Mouse (Mus musculus) cortical plate, adult 2 months (tissue): ENCODE measurements around the gene Jph2.

ENCODE experiments used
- CTCF ChIP-seq: fragments of 200-500 bp; IDR thresholded peaks from 2 replicates; pipeline ENCODE4 v1.5.1; 2011; ENCODE audit warnings: mild to moderate bottlenecking, control low read depth, low read length; ENCODE audit not compliant: insufficient read depth; ENCODE audit errors: extremely low read depth
- POLR2A ChIP-seq: fragments of 200-500 bp; IDR thresholded peaks from 2 replicates; pipeline ENCODE4 v1.6.1; 2011; ENCODE audit warnings: mild to moderate bottlenecking, low read length, control low read depth; ENCODE audit not compliant: insufficient read depth; ENCODE audit errors: extremely low read depth

DNA sequence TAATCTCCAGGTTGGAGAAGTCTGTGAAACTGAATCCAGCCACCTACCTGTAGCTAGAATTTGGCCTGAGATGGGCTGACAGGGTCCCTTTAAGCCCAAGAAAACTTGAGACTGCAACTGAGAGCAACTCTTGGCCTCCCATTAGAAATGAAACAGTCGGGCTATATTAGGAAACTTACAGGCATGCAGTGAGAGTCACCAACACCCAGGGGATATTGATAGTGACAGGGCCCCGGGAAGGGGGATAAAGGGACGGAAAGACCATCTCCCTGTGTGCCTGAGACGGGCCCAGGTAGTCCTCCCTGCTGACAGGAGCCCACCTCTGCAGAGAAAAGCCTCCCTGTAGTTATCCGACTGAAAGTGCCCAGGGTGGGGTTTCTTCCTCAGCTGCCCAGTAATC is 18.4 kb downstream of the Jph2 start:
- TF ChIP-seq POLR2A (no peak), CTCF (no peak)
